Mouse (Mus musculus): Measurements from ENCODE around the gene Gsk3a.
A peak's percentile ranks its signal among the peaks of the same experiment; 100 is the strongest.

The Gsk3a gene

GRCm38 (mm10) chr7:25181331-25181790 is 56.3 kb downstream of the Gsk3a start:
- peak in 1 of 2 experiments; percentile 13 for DNase-seq

- DNase-seq = no peak
Observed at GRCm38 (mm10) chr7:25180512-25180911, 57.1 kb downstream of the Gsk3a start.

GRCm38 (mm10) chr7:25179606-25180161 is 58.0 kb downstream of the Gsk3a start, which contains the start of gene Pou2f2:
Gene Pou2f2 (minus strand): TSS chr7:25179726.
- peak; percentile 39 to 70 for DNase-seq

- no peak for DNase-seq
Observed at GRCm38 (mm10) chr7:25178787-25179605, 58.7 kb downstream of the Gsk3a start.

GRCm38 (mm10) chr7:25178317-25178716 is 59.3 kb downstream of the Gsk3a start:
- no peak for DNase-seq

All from kidney, postnatal 25 days (tissue).